16 mouse cellular contexts compared by ENCODE assay signal in genomic region chr2:136003836-136004235, GRCm38 (mm10). TPM values are rescaled to one million over a fixed set of nuclear protein-coding genes. Genes with fewer than 3 reads are reported as not detected.
DNase-seq lines count a peak whose midpoint lies in the region.
"Had no signal": no experiment of that assay in that cellular context is flagged by ENCODE, and none has a peak within 500 bp of the region (broad histone marks: within the 10 kb centered on the region; RNA-seq: fewer than 3 reads in every experiment).

No protein-coding gene starts in this region.

- DNase-seq in brain, adult 2 months (ENCODE audit: low read depth, low spot score): peak; percentile 78
- peak; percentile 50 for DNase-seq in cerebellum, adult 11-12 months
- DNase-seq in cerebellum, adult 9-10 months: peak; percentile 81
- DNase-seq in right cerebral cortex, postnatal 36 days (ENCODE audit: low spot score in 2 of 2): no peak
- no peak for DNase-seq in heart, adult 18-20 months
- DNase-seq in gastrocnemius, adult 18-20 months (ENCODE audit: low spot score): no peak
- DNase-seq: adrenal gland, postnatal 10 days; embryo, embryonic 11 days; gastrocnemius, postnatal 36 days; kidney, adult 2 months had no signal

RNA-seq across cellular contexts. Expression of gene Lamp5, which starts 48.2 kb away (rescaled TPM):
- total RNA-seq in heart, adult 18-20 months (2021): not detected
- total RNA-seq in gastrocnemius, adult 18-20 months (2021): not detected
- total RNA-seq: adrenal gland, postnatal 10 days; adrenal gland, postnatal 4 days; common myeloid progenitor, adult 5-6 weeks; ES-E14; gastrocnemius, adult 8-10 months; gastrocnemius, postnatal 36 days; heart, adult 8-10 months; heart, postnatal 25 days had no signal

Comparison
In these comparisons a context has a peak if more than half of its experiments do, and no peak if none do; other contexts are left out.
1. DNase-seq: peak in brain, adult 2 months (single experiment), cerebellum, adult 11-12 months (single experiment) and cerebellum, adult 9-10 months (single experiment); none in right cerebral cortex, postnatal 36 days (0 of 2), heart, adult 18-20 months (0 of 2) and gastrocnemius, adult 18-20 months (single experiment).